In genomic region chr7:75370595-75371519, GRCm38 (mm10) we compare ENCODE assay signal across 8 mouse cellular contexts.
DNase-seq lines count a peak whose midpoint lies in the region; ATAC-seq lines count a peak whose summit lies in the region.

No protein-coding gene starts in this region.

- no peak overlapping the region for H3K4me3 ChIP-seq in intestine, embryonic 14.5 days (ENCODE audit: low read depth, low read length)

- no peaks in the 10 kb centered on the region for H3K36me3 ChIP-seq in intestine, embryonic 14.5 days (ENCODE audit: control insufficient read depth, insufficient read depth, low read length)

- peak; percentile 37 for ATAC-seq in activated CD4-positive, CD25-positive, alpha-beta regulatory T cell, adult 4 months
- peak; percentile 79 for ATAC-seq in intestine, embryonic 14.5 days (replicated peaks; ENCODE audit: low FRiP score, low TSS enrichment, low read depth)
- peak; percentile 76 for ATAC-seq in megakaryocyte progenitor cell, adult 5-6 weeks (replicated peaks; ENCODE audit: poor library complexity)

- intact Hi-C loops in gastrocnemius, postnatal 36 days (cut with DNase I), result loop anchor here (5.0 kb wide), 1 partner anchor 186 kb away; no protein-coding TSS in a partner anchor
- intact Hi-C loops in left cerebral cortex, postnatal 10 days (cut with DNase I), result loop anchor here (5.0 to 10.0 kb wide), 3 partner anchors 186 to 524 kb away; no protein-coding TSS in a partner anchor

- H3K27me3 ChIP-seq in intestine, embryonic 14.5 days (replicated peaks; ENCODE audit: control insufficient read depth, insufficient read depth, low read length), result no peaks in the 10 kb centered on the region

- peak; percentile 88 for DNase-seq in embryo, embryonic 10.5 days (ENCODE audit: low spot score)
- peak; percentile 71 to 78 for DNase-seq in gastrocnemius, postnatal 36 days
- peak; percentile 80 for DNase-seq in intestine, embryonic 14.5 days (ENCODE audit: low spot score)
- DNase-seq in left cerebral cortex, postnatal 10 days (ENCODE audit: extremely low spot score in 1 of 2, low spot score in 2 of 2), result peak; percentile 86 to 87
- peak; percentile 92 to 94 for DNase-seq in right cerebral cortex, postnatal 10 days (ENCODE audit: low spot score in 2 of 2)
- DNase-seq in urinary bladder, postnatal 10 days (ENCODE audit: low spot score), result peak; percentile 43

- peaks cover 5% of the 10 kb centered on the region; the same call in 1 of the 2 replicates for H3K4me1 ChIP-seq in intestine, embryonic 14.5 days (replicated peaks; ENCODE audit: control insufficient read depth, insufficient read depth, low read length)

- H3K9me3 ChIP-seq in intestine, embryonic 14.5 days (ENCODE audit: control insufficient read depth, low read length), result no peaks in the 10 kb centered on the region

- no peak overlapping the region for H3K9ac ChIP-seq in intestine, embryonic 14.5 days (ENCODE audit: low read length)

- H3K27ac ChIP-seq in intestine, embryonic 14.5 days (ENCODE audit: low read depth), result no peak overlapping the region

- WGBS in intestine, embryonic 14.5 days, result 21% methylated on average over 12 of the region's 12 CpGs

- 0 out of 2 replicates have a peak overlapping the region, but pooled peaks have one; percentile 11 for H3K4me2 ChIP-seq in intestine, embryonic 14.5 days (ENCODE audit: low read length)

Comparison
In these comparisons a context has a peak if more than half of its experiments do, and no peak if none do; other contexts are left out.
1. DNase-seq: peak in every context shown above with its lines; median percentile 93 in right cerebral cortex, postnatal 10 days; 88 in embryo, embryonic 10.5 days; 86 in left cerebral cortex, postnatal 10 days; 80 in intestine, embryonic 14.5 days; 74 in gastrocnemius, postnatal 36 days; 43 in urinary bladder, postnatal 10 days.